Mouse (Mus musculus) heart, embryonic 13.5 days (tissue): ENCODE results near the gene Itga5. TPM values are rescaled to one million over a fixed set of nuclear protein-coding genes. Genes with fewer than 3 reads are reported as not detected.
"Not testable (repeated sequence)": the region's sequence is repeated elsewhere in the genome, so short reads cannot be mapped to it uniquely, and the experiment has no call there.

ENCODE experiments used
- ATAC-seq: fragments of 200-750 bp; cut with Nextera tagmentation; 2 replicates; pipeline ENCODE4 v1.8.0; 2017; ENCODE audit warnings: moderate TSS enrichment; ENCODE audit not compliant: insufficient number of reproducible peaks, low FRiP score, low TSS enrichment; ENCODE audit errors: extremely low read depth
- H3K27ac ChIP-seq: fragments of 300-500 bp; sonication (generic); replicated peaks from 2 replicates; pipeline ENCODE4 v1.5.1; 2015; ENCODE audit warnings: moderate library complexity, mild to moderate bottlenecking, inconsistent platforms
- H3K27me3 ChIP-seq: fragments of 300-500 bp; sonication (generic); replicated peaks from 2 replicates; pipeline ENCODE4 v1.6.1; 2015; ENCODE audit warnings: mild to moderate bottlenecking, inconsistent platforms
- H3K36me3 ChIP-seq: fragments of 300-500 bp; sonication (generic); 2 replicates; pipeline ENCODE4 v1.6.1; 2015; ENCODE audit warnings: mild to moderate bottlenecking, inconsistent platforms
- H3K4me1 ChIP-seq: fragments of 300-500 bp; sonication (generic); 2 replicates; pipeline ENCODE4 v1.6.1; 2015; ENCODE audit warnings: inconsistent platforms
- H3K4me2 ChIP-seq: fragments of 300-500 bp; sonication (generic); 2 replicates; pipeline ENCODE4 v1.6.1; 2015; ENCODE audit warnings: inconsistent platforms, mild to moderate bottlenecking, moderate library complexity
- H3K4me3 ChIP-seq: fragments of 300-500 bp; sonication (generic); 2 replicates; pipeline ENCODE4 v1.5.1; 2015; ENCODE audit warnings: moderate library complexity, mild to moderate bottlenecking, inconsistent platforms
- H3K9ac ChIP-seq: fragments of 300-500 bp; sonication (generic); 2 replicates; pipeline ENCODE4 v1.6.1; 2015; ENCODE audit warnings: inconsistent platforms, mild to moderate bottlenecking, moderate library complexity
- H3K9me3 ChIP-seq: fragments of 300-500 bp; sonication (generic); 2 replicates; pipeline ENCODE4 v1.6.1; 2016; ENCODE audit warnings: inconsistent platforms
- WGBS: fragments of 180-500 bp; shearing (Covaris S2); methylation state at CpG from one replicate; pipeline ENCODE4 v1.1.7; 2015; ENCODE audit warnings: mixed read lengths; 5-methylcytosine and 5-hydroxymethylcytosine counted together
- polyA plus RNA-seq: library from polyadenylated mRNA; unstranded; fragments of >200 nt; fragmentation: Nextera tagmentation; extraction: Ambion mirVana; gene quantifications from 2 replicates; pipeline ENCODE4 v1.2.1, GENCODE M21; 2015

The Itga5 gene
- polyA plus RNA-seq: 76.4 and 78.0 TPM in 2 replicates

GRCm38 (mm10) chr15:103366376-103367149 lies at the start of gene Itga5:
Itga5 (minus strand) TSS chr15:103366763.
- Histone ChIP-seq H3K4me1 (peaks cover 78% of the 10 kb centered on the region), H3K27ac (peak within 1 kb of the TSS; percentile 98), H3K27me3 (no peaks in the 10 kb centered on the region), H3K4me2 (peak within 1 kb of the TSS; percentile 89), H3K9me3 (no peaks in the 10 kb centered on the region), H3K4me3 (peak within 1 kb of the TSS; percentile 95), H3K36me3 (0 out of 2 replicates have a peak, but pooled peaks cover 6% of the 10 kb centered on the region), H3K9ac (peak within 1 kb of the TSS; percentile 100)
- under 1% methylated on average over 51 of the region's 51 CpGs for WGBS
- ATAC-seq: peak; percentile 55; the same call in 1 of the 2 replicates

DNA sequence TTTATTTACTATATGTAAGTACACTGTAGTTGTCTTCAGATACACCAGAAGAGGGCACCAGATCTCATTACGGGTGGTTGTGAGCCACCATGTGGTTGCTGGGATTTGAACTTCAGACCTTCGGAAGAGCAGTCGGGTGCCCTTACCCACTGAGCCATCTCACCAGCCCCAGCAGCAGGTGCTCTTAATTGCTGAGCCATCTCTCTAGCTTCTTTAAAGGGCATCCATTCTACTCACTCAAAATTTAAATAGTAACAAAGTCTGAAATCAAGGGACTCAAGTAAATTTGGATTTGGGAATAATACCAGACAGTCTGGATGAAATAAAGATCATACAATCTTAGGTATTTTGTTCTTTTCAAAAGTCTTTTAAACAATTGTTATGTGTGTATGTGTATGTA lies 39.0 kb upstream of the Itga5 start:
- H3K36me3 ChIP-seq, ATAC-seq, H3K27ac ChIP-seq, H3K4me2 ChIP-seq, H3K9ac ChIP-seq, H3K27me3 ChIP-seq, H3K4me1 ChIP-seq, H3K9me3 ChIP-seq, H3K4me3 ChIP-seq: not testable (repeated sequence)
- 71% methylated on average over 3 of the region's 3 CpGs for WGBS

GRCm38 (mm10) chr15:103401361-103401760 lies 34.8 kb upstream of the Itga5 start:
- no peak overlapping the region for H3K9ac ChIP-seq
- no peak for ATAC-seq
- H3K4me1 ChIP-seq: peaks cover 3% of the 10 kb centered on the region; the same call in 1 of the 2 replicates
- H3K9me3 ChIP-seq: no peaks in the 10 kb centered on the region
- no peak overlapping the region for H3K4me2 ChIP-seq
- 83% methylated on average over 5 of the region's 5 CpGs for WGBS
- no peak overlapping the region for H3K27ac ChIP-seq
- H3K4me3 ChIP-seq: no peak overlapping the region
- H3K36me3 ChIP-seq: no peaks in the 10 kb centered on the region
- H3K27me3 ChIP-seq: no peaks in the 10 kb centered on the region

GRCm38 (mm10) chr15:103393577-103393976 lies 27.0 kb upstream of the Itga5 start:
- no peak overlapping the region for H3K4me3 ChIP-seq
- H3K4me2 ChIP-seq: no peak overlapping the region
- H3K27ac ChIP-seq: no peak overlapping the region
- no peaks in the 10 kb centered on the region for H3K27me3 ChIP-seq
- no peaks in the 10 kb centered on the region for H3K36me3 ChIP-seq
- H3K9me3 ChIP-seq: no peaks in the 10 kb centered on the region
- ATAC-seq: no peak
- no peaks in the 10 kb centered on the region for H3K4me1 ChIP-seq
- no peak overlapping the region for H3K9ac ChIP-seq

- ATAC-seq: no peak
- H3K9ac ChIP-seq: no peak overlapping the region
- 46% methylated on average over 4 of the region's 4 CpGs for WGBS
Measured at GRCm38 (mm10) chr15:103388556-103389145, 22.1 kb upstream of the Itga5 start.

DNA sequence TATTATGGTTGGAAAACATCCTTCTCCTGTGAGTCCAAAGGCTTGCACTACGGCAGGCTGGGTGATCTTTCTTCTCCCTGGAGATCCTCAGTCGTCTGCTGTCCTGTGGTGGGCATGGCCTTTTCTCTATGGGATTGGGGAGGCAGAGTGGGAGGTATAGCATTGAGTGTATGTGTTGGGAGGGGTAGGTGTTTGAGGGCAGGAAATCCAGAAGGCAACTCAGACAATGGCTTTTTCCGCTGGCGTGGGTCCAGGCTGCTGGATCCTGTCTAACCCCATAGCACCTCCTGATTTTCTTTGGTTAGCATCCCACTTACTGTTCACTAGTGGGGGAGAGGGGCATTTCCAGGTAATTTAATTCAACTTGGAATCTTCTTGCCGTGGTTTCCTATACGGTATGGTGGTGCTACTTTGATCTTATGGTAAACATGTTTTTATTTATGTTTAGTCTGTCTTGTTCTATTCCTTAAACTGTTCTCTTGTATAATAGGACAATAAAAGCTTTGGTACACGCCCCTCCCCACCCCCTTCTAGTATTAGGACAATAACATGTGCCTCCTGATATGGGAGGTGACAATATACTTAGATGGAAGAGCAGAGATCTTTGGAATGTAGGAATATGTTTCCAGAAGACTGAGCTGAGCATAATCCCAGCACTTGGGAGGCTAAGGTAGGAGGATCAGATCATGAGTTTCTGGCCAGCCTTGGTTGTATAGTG lies 17.4 kb upstream of the Itga5 start:
- H3K36me3 ChIP-seq: no peaks in the 10 kb centered on the region
- H3K4me1 ChIP-seq: peaks cover 46% of the 10 kb centered on the region
- 0 out of 2 replicates have a peak, but pooled peaks have one; percentile 29 for ATAC-seq
- no peaks in the 10 kb centered on the region for H3K9me3 ChIP-seq
- 58% methylated on average over 7 of the region's 7 CpGs for WGBS
- H3K9ac ChIP-seq: peak overlapping the region; percentile 28
- H3K27me3 ChIP-seq: no peaks in the 10 kb centered on the region
- peak overlapping the region; percentile 27 for H3K4me3 ChIP-seq
- H3K4me2 ChIP-seq: peak overlapping the region; percentile 47
- H3K27ac ChIP-seq: peak overlapping the region; percentile 88

More at GRCm38 (mm10) chr15:103388556-103389145, 22.1 kb upstream of the Itga5 start:
- Histone ChIP-seq H3K4me3 (no peak overlapping the region), H3K27ac (no peak overlapping the region), H3K36me3 (no peaks in the 10 kb centered on the region), H3K4me1 (peaks cover 15% of the 10 kb centered on the region), H3K9me3 (no peaks in the 10 kb centered on the region), H3K4me2 (no peak overlapping the region), H3K27me3 (no peaks in the 10 kb centered on the region)

- peaks cover 56% of the 10 kb centered on the region for H3K4me1 ChIP-seq
- H3K4me2 ChIP-seq: peak overlapping the region; percentile 47
- no peaks in the 10 kb centered on the region for H3K9me3 ChIP-seq
- H3K36me3 ChIP-seq: no peaks in the 10 kb centered on the region
- H3K27ac ChIP-seq: peak overlapping the region; percentile 88
- 41% methylated on average over 5 of the region's 5 CpGs for WGBS
- H3K9ac ChIP-seq: peak overlapping the region; percentile 28
- ATAC-seq: no peak
- H3K4me3 ChIP-seq: peak overlapping the region; percentile 27; the same call in 1 of the 2 replicates
- no peaks in the 10 kb centered on the region for H3K27me3 ChIP-seq
Measured at GRCm38 (mm10) chr15:103382795-103383406, 16.3 kb upstream of the Itga5 start.

DNA sequence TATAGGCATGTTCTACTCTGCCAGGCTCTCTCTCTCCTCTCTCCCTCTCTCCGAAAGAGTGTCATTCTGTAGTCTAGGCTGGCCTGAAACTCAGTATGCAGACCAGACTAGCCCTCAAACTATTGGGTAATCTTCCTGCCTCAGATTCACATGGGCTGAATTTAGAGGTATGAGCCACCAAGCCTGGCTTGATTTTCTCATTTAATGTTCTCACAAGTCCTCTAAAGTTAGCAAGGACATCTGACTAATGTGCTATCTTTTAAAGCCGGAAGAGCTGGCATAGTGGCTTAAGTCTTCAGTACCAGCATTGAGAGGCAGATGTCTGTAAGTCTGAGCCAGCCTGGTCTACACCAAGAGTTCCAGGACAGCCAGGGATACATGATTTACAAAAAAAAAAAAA lies 15.5 kb upstream of the Itga5 start:
- peak overlapping the region; percentile 32 for H3K27ac ChIP-seq

DNA sequence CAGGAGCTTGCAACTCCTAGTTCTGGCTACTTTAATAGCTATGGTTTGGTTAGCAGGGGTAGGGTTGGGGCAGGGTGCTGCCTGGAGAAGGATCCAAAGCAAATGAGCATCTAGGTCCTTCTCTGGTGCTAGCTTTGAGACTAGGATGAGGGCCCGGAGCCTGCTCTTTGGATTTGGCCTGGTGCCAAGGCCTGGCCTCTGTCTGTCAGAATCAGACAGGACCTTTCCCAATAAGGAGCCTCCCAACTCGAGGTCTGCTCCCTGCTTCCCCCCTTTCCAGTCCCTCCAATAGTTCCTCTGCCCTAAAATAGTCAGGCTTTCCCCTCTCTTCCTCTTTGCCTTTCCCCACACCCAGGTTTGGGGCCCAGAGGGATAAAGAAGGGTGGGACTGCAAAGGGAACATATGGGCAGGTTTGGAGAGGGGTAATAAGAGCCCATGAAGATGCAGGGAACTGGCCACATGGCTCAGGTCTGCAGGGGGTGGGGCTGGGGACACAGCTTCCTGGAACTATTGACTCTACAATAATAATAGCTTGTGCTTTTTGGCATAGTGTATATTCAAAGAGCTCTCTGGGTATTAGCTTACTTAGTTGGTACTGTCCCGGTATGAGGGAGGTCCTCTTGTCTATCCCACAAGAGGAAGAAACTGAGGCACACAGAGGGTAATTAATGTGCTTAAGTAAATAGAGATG lies 12.2 kb upstream of the Itga5 start:
- no peak overlapping the region for H3K4me3 ChIP-seq
- WGBS: 29% methylated on average over 3 of the region's 3 CpGs
- no peaks in the 10 kb centered on the region for H3K9me3 ChIP-seq
- H3K27ac ChIP-seq: peak overlapping the region; percentile 71
- H3K4me2 ChIP-seq: peak overlapping the region; percentile 1; the same call in 1 of the 2 replicates
- ATAC-seq: peak; percentile 27; the same call in 1 of the 2 replicates
- H3K36me3 ChIP-seq: no peaks in the 10 kb centered on the region
- H3K4me1 ChIP-seq: peaks cover 62% of the 10 kb centered on the region
- no peaks in the 10 kb centered on the region for H3K27me3 ChIP-seq
- peak overlapping the region; percentile 28 for H3K9ac ChIP-seq

More for the DNA sequence above, 15.5 kb upstream of the Itga5 start:
- 62% methylated on average over 2 of the region's 2 CpGs for WGBS
- Histone ChIP-seq H3K4me1 (peaks cover 65% of the 10 kb centered on the region), H3K4me3 (no peak overlapping the region), H3K36me3 (no peaks in the 10 kb centered on the region), H3K4me2 (no peak overlapping the region), H3K27me3 (no peaks in the 10 kb centered on the region), H3K9ac (no peak overlapping the region), H3K9me3 (no peaks in the 10 kb centered on the region)
- ATAC-seq: no peak

GRCm38 (mm10) chr15:103377752-103378664 lies 11.4 kb upstream of the Itga5 start:
- H3K9me3 ChIP-seq: no peaks in the 10 kb centered on the region
- 0 out of 2 replicates have a peak overlapping the region, but pooled peaks have one; percentile 1 for H3K4me2 ChIP-seq
- no peak overlapping the region for H3K4me3 ChIP-seq
- H3K9ac ChIP-seq: peak overlapping the region; percentile 4; the same call in 1 of the 2 replicates
- H3K36me3 ChIP-seq: no peaks in the 10 kb centered on the region
- H3K27ac ChIP-seq: peak overlapping the region; percentile 71
- no peaks in the 10 kb centered on the region for H3K27me3 ChIP-seq
- peak; percentile 24; the same call in 1 of the 2 replicates for ATAC-seq
- WGBS: 56% methylated on average over 3 of the region's 3 CpGs
- peaks cover 54% of the 10 kb centered on the region for H3K4me1 ChIP-seq
